Comparison of ENCODE assay signal across 9 mouse cellular contexts in the genomic region with DNA sequence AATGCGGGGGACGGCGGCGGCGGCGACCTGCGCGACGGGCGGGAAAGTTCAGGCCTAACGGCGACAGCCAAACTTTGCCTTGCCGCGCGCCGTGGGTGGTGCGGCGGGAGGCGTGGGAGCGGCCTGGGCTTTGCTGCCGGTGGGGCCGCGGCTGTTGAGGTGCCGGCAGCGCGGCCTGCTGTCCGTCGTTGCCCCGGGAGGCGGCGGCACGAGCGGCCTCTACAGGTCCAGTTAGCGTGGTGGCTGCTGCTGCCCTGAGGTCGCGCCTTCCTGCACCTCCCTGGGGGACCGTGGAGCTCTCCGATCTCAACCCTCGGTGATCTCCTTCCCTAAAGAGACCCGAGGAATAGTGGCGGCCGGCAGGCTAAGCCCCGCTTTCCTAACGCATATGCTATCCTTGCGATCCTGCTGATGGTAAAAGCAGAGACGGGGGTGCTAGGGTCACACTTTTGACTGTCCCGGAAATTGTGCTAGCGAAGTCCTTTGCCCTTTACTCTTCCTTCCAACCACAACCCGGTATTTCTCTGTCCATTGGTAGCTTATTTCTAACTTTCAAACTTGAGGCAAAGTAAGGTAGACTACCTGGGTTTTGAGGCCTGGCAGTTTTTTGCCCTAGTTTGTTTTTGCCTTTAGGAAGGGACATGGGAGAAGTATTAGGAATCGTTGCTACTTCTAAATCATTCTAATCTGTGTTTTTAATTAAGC. TPM values are rescaled to one million over a fixed set of nuclear protein-coding genes. Genes with fewer than 3 reads are reported as not detected.
DNase-seq lines count a peak whose midpoint lies in the region; ATAC-seq and TF ChIP-seq lines count a peak whose summit lies in the region.
"Had no signal": no experiment of that assay in that cellular context is flagged by ENCODE, and none has a peak within 500 bp of the region (broad histone marks: within the 10 kb centered on the region; RNA-seq: fewer than 3 reads in every experiment).

No protein-coding gene starts in this region.

- peak in 1 of 3 experiments; percentile 27; a peak in 2 of 6 replicates for TF ChIP-seq CTCF in MEL (IDR thresholded peaks at IDR 0.05 in 2 of 3, conservative IDR thresholded peaks at IDR 0.05 in 1 of 3; ENCODE audit: control insufficient read depth in 1 of 3, insufficient read depth in 1 of 3, low read depth in 2 of 3, low read length in 3 of 3, poor library complexity in 1 of 3, severe bottlenecking in 1 of 3)

- H3K27ac ChIP-seq in MEL (ENCODE audit: control insufficient read depth, low read depth, low read length), result peak overlapping the region; percentile 97
- peak overlapping the region; percentile 96 for H3K27ac ChIP-seq in embryonic facial prominence, embryonic 11.5 days (replicated peaks; ENCODE audit: low read depth, low read length)
- peak overlapping the region; percentile 98 for H3K27ac ChIP-seq in heart, embryonic 15.5 days
- H3K27ac ChIP-seq in stomach, embryonic 14.5 days (ENCODE audit: low read length), result peak overlapping the region; percentile 99

- H3K79me2 ChIP-seq in MEL (ENCODE audit: control insufficient read depth, insufficient read depth, low read length, poor library complexity), result peaks cover 50% of the 10 kb centered on the region

- no peaks in the 10 kb centered on the region for H3K9me3 ChIP-seq in MEL (replicated peaks; ENCODE audit: insufficient read depth, low read length)
- H3K9me3 ChIP-seq in embryonic facial prominence, embryonic 11.5 days (replicated peaks; ENCODE audit: control insufficient read depth, low read length), result no peaks in the 10 kb centered on the region
- H3K9me3 ChIP-seq in heart, embryonic 15.5 days (replicated peaks), result no peaks in the 10 kb centered on the region
- no peaks in the 10 kb centered on the region for H3K9me3 ChIP-seq in stomach, embryonic 14.5 days (ENCODE audit: control insufficient read depth, low read depth, low read length)

- H3K4me3 ChIP-seq in MEL (ENCODE audit: control insufficient read depth in 1 of 2, insufficient read depth in 1 of 2, low read depth in 2 of 2, low read length in 2 of 2), result peak overlapping the region; percentile 87 to 89
- peak overlapping the region; percentile 84 for H3K4me3 ChIP-seq in embryonic facial prominence, embryonic 11.5 days (ENCODE audit: low read depth, low read length)
- peak overlapping the region; percentile 92 for H3K4me3 ChIP-seq in heart, embryonic 15.5 days
- peak overlapping the region; percentile 98 for H3K4me3 ChIP-seq in stomach, embryonic 14.5 days (ENCODE audit: low read depth, low read length)

- H3K36me3 ChIP-seq in MEL (ENCODE audit: control insufficient read depth in 1 of 2, insufficient read depth in 2 of 2, low read length in 2 of 2), result peaks cover 4 to 22% of the 10 kb centered on the region in 2 experiments
- no peaks in the 10 kb centered on the region for H3K36me3 ChIP-seq in embryonic facial prominence, embryonic 11.5 days (replicated peaks; ENCODE audit: control insufficient read depth, insufficient read depth, low read depth, low read length)
- H3K36me3 ChIP-seq in heart, embryonic 15.5 days, result no peaks in the 10 kb centered on the region
- H3K36me3 ChIP-seq in stomach, embryonic 14.5 days (ENCODE audit: control insufficient read depth, insufficient read depth, low read length), result no peaks in the 10 kb centered on the region

- peaks cover 0 to 10% of the 10 kb centered on the region in 2 experiments; a peak in 3 of 4 replicates for H3K4me1 ChIP-seq in MEL (ENCODE audit: control insufficient read depth in 1 of 2, insufficient read depth in 2 of 2, low read length in 2 of 2)
- no peaks in the 10 kb centered on the region; the same call in 1 of the 2 replicates for H3K4me1 ChIP-seq in embryonic facial prominence, embryonic 11.5 days (ENCODE audit: control insufficient read depth, insufficient read depth, low read length)
- peaks cover 25% of the 10 kb centered on the region for H3K4me1 ChIP-seq in heart, embryonic 15.5 days (replicated peaks)
- H3K4me1 ChIP-seq in stomach, embryonic 14.5 days (ENCODE audit: control insufficient read depth, insufficient read depth, low read length), result peaks cover 14% of the 10 kb centered on the region

- under 1% methylated on average over 42 of the region's 50 CpGs for WGBS in embryonic facial prominence, embryonic 11.5 days
- WGBS in heart, embryonic 15.5 days, result under 1% methylated on average over 48 of the region's 50 CpGs
- WGBS in stomach, embryonic 14.5 days, result under 1% methylated on average over 44 of the region's 50 CpGs

- no peak; a peak in 1 of 4 replicates for TF ChIP-seq EP300 in MEL (IDR thresholded peaks at IDR 0.05; ENCODE audit: low read depth in 1 of 2, low read length in 2 of 2)

- peak; percentile 19; the same call in 1 of the 2 replicates for ATAC-seq in embryonic facial prominence, embryonic 11.5 days (replicated peaks; ENCODE audit: insufficient number of reproducible peaks, low FRiP score, low TSS enrichment, low read depth)
- ATAC-seq in heart, embryonic 15.5 days (replicated peaks; ENCODE audit: insufficient number of reproducible peaks, insufficient read depth, low FRiP score, low read depth), result peak; percentile 70
- peak; percentile 64 for ATAC-seq in megakaryocyte, adult 5-6 weeks (ENCODE audit: poor library complexity, severe bottlenecking)
- peak; percentile 34 for ATAC-seq in stomach, embryonic 14.5 days (ENCODE audit: insufficient number of reproducible peaks, insufficient read depth, low FRiP score, low read depth)

- peak overlapping the region; percentile 48 for H3K4me2 ChIP-seq in embryonic facial prominence, embryonic 11.5 days (ENCODE audit: low read depth, low read length)
- peak overlapping the region; percentile 73 for H3K4me2 ChIP-seq in heart, embryonic 15.5 days
- H3K4me2 ChIP-seq in stomach, embryonic 14.5 days (replicated peaks; ENCODE audit: low read depth, low read length), result peak overlapping the region; percentile 82

- DNase-seq in 3T3-L1 (ENCODE audit: low read depth, low spot score) (peak; percentile 61), MEL (ENCODE audit: low read depth, low spot score) (peak; percentile 69)
- peak; percentile 59 for DNase-seq in embryonic facial prominence, embryonic 11.5 days (ENCODE audit: low spot score)
- DNase-seq in kidney, postnatal 25 days, result peak; percentile 66 to 83
- no peak for DNase-seq in thymus, postnatal 25 days

- no peaks in the 10 kb centered on the region; a peak in 1 of 4 replicates for H3K27me3 ChIP-seq in MEL (ENCODE audit: control insufficient read depth in 1 of 2, insufficient read depth in 2 of 2, low read length in 2 of 2)
- H3K27me3 ChIP-seq in embryonic facial prominence, embryonic 11.5 days (ENCODE audit: control insufficient read depth, insufficient read depth, low read length), result no peaks in the 10 kb centered on the region
- H3K27me3 ChIP-seq in heart, embryonic 15.5 days, result no peaks in the 10 kb centered on the region
- no peaks in the 10 kb centered on the region for H3K27me3 ChIP-seq in stomach, embryonic 14.5 days (ENCODE audit: control insufficient read depth, insufficient read depth, low read length)

- H3K9ac ChIP-seq in MEL (ENCODE audit: control insufficient read depth, low read depth, low read length, poor library complexity, severe bottlenecking), result peak overlapping the region; percentile 90
- H3K9ac ChIP-seq in embryonic facial prominence, embryonic 11.5 days (replicated peaks; ENCODE audit: low read length), result peak overlapping the region; percentile 92
- peak overlapping the region; percentile 97 for H3K9ac ChIP-seq in heart, embryonic 15.5 days
- peak overlapping the region; percentile 97 for H3K9ac ChIP-seq in stomach, embryonic 14.5 days (replicated peaks; ENCODE audit: low read depth, low read length)

- no peak for TF ChIP-seq RAD21 in MEL (IDR thresholded peaks at IDR 0.05; ENCODE audit: low read depth, low read length)

- peak in 1 of 2 experiments; percentile 3; a peak in 1 of 4 replicates for TF ChIP-seq POLR2A in MEL (IDR thresholded peaks at IDR 0.05; ENCODE audit: control insufficient read depth in 1 of 2, insufficient read depth in 1 of 2, low read depth in 1 of 2, low read length in 2 of 2, poor library complexity in 1 of 2)

TF ChIP-seq in MEL, 35 proteins besides CTCF, POLR2A, EP300 and RAD21:
- peak; percentile 87 for TF ChIP-seq CHD1 (IDR thresholded peaks at IDR 0.05; ENCODE audit: low read depth, low read length)
- TF ChIP-seq BHLHE40 (IDR thresholded peaks at IDR 0.05; ENCODE audit: borderline replicate concordance, low read depth, low read length), result no peak
- TF ChIP-seq SIN3A (IDR thresholded peaks at IDR 0.05; ENCODE audit: low read length), result peak; percentile 12; the same call in 1 of the 2 replicates

RNA-seq across cellular contexts. Expression of a gene that starts 0.8 kb away (rescaled TPM):
- total RNA-seq in MEL (2012; rRNA removed), result 66.6 and 74.9 TPM in 2 replicates
- polyA plus RNA-seq in MEL (2012; ENCODE audit: insufficient read depth in 1 of 2, insufficient read length in 2 of 2, low read depth in 1 of 2, low replicate concordance in 2 of 2, missing spikeins in 1 of 2), result 10 to 100 TPM in 1 of 2 experiments, not detected in 1; 88.6 TPM
- polyA plus RNA-seq in embryonic facial prominence, embryonic 11.5 days (2014; fragmentation: Nextera tagmentation; extraction: Ambion mirVana), result 101 and 121 TPM in 2 replicates
- 37.7 and 45.8 TPM in 2 replicates for polyA plus RNA-seq in heart, embryonic 15.5 days (2015; fragmentation: Nextera tagmentation; extraction: Ambion mirVana)
- 79.1 and 89.2 TPM in 2 replicates for total RNA-seq in megakaryocyte, adult 5-6 weeks (2015)
- 94.9 and 116 TPM in 2 replicates for total RNA-seq in megakaryocyte, adult 5-6 weeks (2017)
- polyA plus RNA-seq in stomach, embryonic 14.5 days (2014; fragmentation: Nextera tagmentation; extraction: Ambion mirVana), result 100 and 107 TPM in 2 replicates

RNA-seq across cellular contexts. Expression of a gene that starts 48.2 kb away (rescaled TPM):
- not detected in 2 replicates for total RNA-seq in MEL (2012; rRNA removed)
- not detected for polyA plus RNA-seq in MEL (2012; ENCODE audit: insufficient read depth in 1 of 2, insufficient read length in 2 of 2, low read depth in 1 of 2, low replicate concordance in 2 of 2, missing spikeins in 1 of 2)
- 0.83 and 1.6 TPM in 2 replicates for polyA plus RNA-seq in embryonic facial prominence, embryonic 11.5 days (2014; fragmentation: Nextera tagmentation; extraction: Ambion mirVana)
- 1.4 and 2.3 TPM in 2 replicates for polyA plus RNA-seq in heart, embryonic 15.5 days (2015; fragmentation: Nextera tagmentation; extraction: Ambion mirVana)
- not detected in 2 replicates for total RNA-seq in megakaryocyte, adult 5-6 weeks (2015)
- not detected in 2 replicates for total RNA-seq in megakaryocyte, adult 5-6 weeks (2017)
- 0.93 and 1.8 TPM in 2 replicates for polyA plus RNA-seq in stomach, embryonic 14.5 days (2014; fragmentation: Nextera tagmentation; extraction: Ambion mirVana)

RNA-seq across cellular contexts. Expression of a gene that starts 48.3 kb away (rescaled TPM):
- not detected in 2 replicates for total RNA-seq in MEL (2012; rRNA removed)
- not detected for polyA plus RNA-seq in MEL (2012; ENCODE audit: insufficient read depth in 1 of 2, insufficient read length in 2 of 2, low read depth in 1 of 2, low replicate concordance in 2 of 2, missing spikeins in 1 of 2)
- not detected in 2 replicates for polyA plus RNA-seq in embryonic facial prominence, embryonic 11.5 days (2014; fragmentation: Nextera tagmentation; extraction: Ambion mirVana)
- not detected in 2 replicates for polyA plus RNA-seq in heart, embryonic 15.5 days (2015; fragmentation: Nextera tagmentation; extraction: Ambion mirVana)
- not detected in 2 replicates for total RNA-seq in megakaryocyte, adult 5-6 weeks (2015)
- not detected in 2 replicates for total RNA-seq in megakaryocyte, adult 5-6 weeks (2017)
- polyA plus RNA-seq in stomach, embryonic 14.5 days (2014; fragmentation: Nextera tagmentation; extraction: Ambion mirVana), result not detected in 2 replicates
- polyA plus RNA-seq: gonadal fat pad, adult 2 months had no signal

Comparison
In these comparisons a context has a peak if more than half of its experiments do, and no peak if none do; other contexts are left out.
1. ATAC-seq: peak in every context shown above with its lines; median percentile 70 in heart, embryonic 15.5 days; 64 in megakaryocyte, adult 5-6 weeks; 34 in stomach, embryonic 14.5 days; 19 in embryonic facial prominence, embryonic 11.5 days.